Mouse (Mus musculus) kidney, adult 2 months (tissue): Measurements from ENCODE around the gene Gfod1.

Source experiments
- CTCF ChIP-seq: fragments of 200-500 bp; conservative IDR thresholded peaks from 2 replicates; pipeline ENCODE4 v1.5.1; 2011; ENCODE audit warnings: low read depth, mild to moderate bottlenecking, control low read depth, low read length, moderate library complexity, mixed read lengths; ENCODE audit not compliant: insufficient read depth, insufficient read length
- POLR2A ChIP-seq: fragments of 200-500 bp; IDR thresholded peaks from one replicate; pipeline ENCODE4 v1.6.1; 2011; ENCODE audit warnings: low read depth, low read length, control low read depth

- no peak for TF ChIP-seq POLR2A
- no peak for TF ChIP-seq CTCF
These were observed 46.7 kb upstream of the Gfod1 start for GRCm38 (mm10) chr13:43350489-43351169.
